31 mouse cellular contexts compared by ENCODE assay signal in the genomic region with DNA sequence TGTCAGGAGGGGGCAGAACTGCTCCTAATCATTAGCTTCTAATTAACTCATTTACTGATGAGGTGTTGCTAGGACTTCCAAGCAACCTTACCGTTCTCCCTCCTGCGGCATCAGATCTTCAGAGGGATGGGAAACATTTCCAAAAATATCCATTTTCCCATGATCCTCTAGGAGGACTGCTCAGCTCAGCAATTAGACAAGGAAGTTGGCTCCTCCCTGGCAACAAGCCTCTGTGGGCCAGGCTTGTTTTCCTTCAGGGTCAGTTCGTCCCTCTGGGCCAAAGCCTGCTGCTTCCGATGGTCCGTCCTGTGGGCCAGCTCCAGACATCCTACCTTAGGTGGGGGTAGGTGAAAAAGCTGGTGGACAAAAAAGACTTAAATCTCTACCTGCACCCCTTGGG. TPM values are rescaled to one million over a fixed set of nuclear protein-coding genes. Genes with fewer than 3 reads are reported as not detected.
A peak's percentile ranks its signal among the peaks of the same experiment; 100 is the strongest.
DNase-seq lines count a peak whose midpoint lies in the region; TF ChIP-seq lines count a peak whose summit lies in the region.
"Had no signal": no experiment of that assay in that cellular context is flagged by ENCODE, and none has a peak within 500 bp of the region (broad histone marks: within the 10 kb centered on the region; RNA-seq: fewer than 3 reads in every experiment).

No protein-coding gene starts in this region.

- no peak for TF ChIP-seq CTCF in cerebellum, adult 2 months (IDR thresholded peaks at IDR 0.05; ENCODE audit: borderline replicate concordance, insufficient read depth, low read depth, low read length)

- DNase-seq in cerebellum, adult 2 months: no peak
- DNase-seq in cerebellum, adult 11 months: no peak
- peak; percentile 63 for DNase-seq in cerebellum, adult 9-11 months
- DNase-seq in cerebellum, postnatal 36 days: no peak
- peak; percentile 79 for DNase-seq in brain, adult 2 months (ENCODE audit: low read depth, low spot score)
- no peak for DNase-seq in gastrocnemius, postnatal 4 days (ENCODE audit: low spot score in 2 of 2)
- DNase-seq: adrenal gland, adult 8-10 months; adrenal gland, postnatal 25 days; cerebellum, postnatal 10 days; gastrocnemius, postnatal 10 days; gastrocnemius, postnatal 36 days; heart, adult 11 months had no signal

- no peak for TF ChIP-seq POLR2A in cerebellum, adult 2 months (IDR thresholded peaks at IDR 0.05; ENCODE audit: borderline replicate concordance, insufficient read depth, low read length)

- H3K4me1 ChIP-seq in cerebellum, adult 2 months (ENCODE audit: control insufficient read depth, insufficient read depth, low read length): peaks cover 40% of the 10 kb centered on the region

- H3K27ac ChIP-seq in cerebellum, adult 2 months (ENCODE audit: insufficient read depth, low read length): peak overlapping the region; percentile 30
- H3K27ac ChIP-seq: forebrain, embryonic 10.5 days; forebrain, embryonic 13.5 days; hindbrain, embryonic 12.5 days; hindbrain, embryonic 15.5 days had no signal

- no peaks in the 10 kb centered on the region for H3K27me3 ChIP-seq in cerebellum, adult 2 months (ENCODE audit: control insufficient read depth, insufficient read depth, low read length)
- H3K27me3 ChIP-seq: hindbrain, embryonic 15.5 days had no signal

- no peak overlapping the region for H3K4me3 ChIP-seq in cerebellum, adult 2 months (replicated peaks; ENCODE audit: insufficient read depth, low read depth, low read length)
- H3K4me3 ChIP-seq: forebrain, embryonic 10.5 days; forebrain, embryonic 13.5 days; hindbrain, embryonic 12.5 days; hindbrain, embryonic 15.5 days had no signal

- WGBS in cerebellum, adult 2 months: 13% methylated on average over 5 of the region's 5 CpGs

RNA-seq across cellular contexts. Expression of gene Sppl2c, which starts 25.0 kb away (rescaled TPM):
- polyA plus RNA-seq in cerebellum, adult 2 months (2012; rRNA removed): not detected in 2 replicates
- total RNA-seq in gastrocnemius, postnatal 4 days (2021): not detected
- total RNA-seq: adrenal gland, adult 8-10 months; adrenal gland, postnatal 25 days; ES-E14; gastrocnemius, adult 18-20 months; gastrocnemius, postnatal 10 days; gastrocnemius, postnatal 36 days; heart, adult 8-10 months; heart, postnatal 25 days; hematopoietic stem cell, adult 5-6 weeks had no signal
- polyA plus RNA-seq: activated CD4-positive, CD25-positive, alpha-beta regulatory T cell, adult 4 months; cortical plate, adult 2 months; embryonic facial prominence, embryonic 11.5 days; embryonic facial prominence, embryonic 14.5 days; forebrain, embryonic 10.5 days; forebrain, embryonic 13.5 days; forebrain, embryonic 16.5 days; heart, embryonic 11.5 days; heart, embryonic 14.5 days; heart, postnatal 0 days; hindbrain, embryonic 12.5 days; hindbrain, embryonic 15.5 days; intestine, embryonic 14.5 days; intestine, postnatal 0 days had no signal

RNA-seq across cellular contexts. Expression of gene Crhr1, which starts 28.5 kb away (rescaled TPM):
- 63.0 and 63.4 TPM in 2 replicates for polyA plus RNA-seq in cerebellum, adult 2 months (2012; rRNA removed)
- not detected for total RNA-seq in gastrocnemius, postnatal 4 days (2021)
- total RNA-seq: gastrocnemius, adult 18-20 months; gastrocnemius, postnatal 36 days; heart, adult 8-10 months; heart, postnatal 25 days; hematopoietic stem cell, adult 5-6 weeks had no signal
- polyA plus RNA-seq: activated CD4-positive, CD25-positive, alpha-beta regulatory T cell, adult 4 months; heart, embryonic 11.5 days; heart, embryonic 14.5 days; heart, postnatal 0 days; intestine, postnatal 0 days had no signal

Comparison
In these comparisons a context has a peak if more than half of its experiments do, and no peak if none do; other contexts are left out.
1. DNase-seq: peak in cerebellum, adult 9-11 months (single experiment) and brain, adult 2 months (single experiment); none in cerebellum, adult 2 months (0 of 2), cerebellum, adult 11 months (single experiment), cerebellum, postnatal 36 days (0 of 2) and gastrocnemius, postnatal 4 days (0 of 2).